Mouse (Mus musculus) liver, adult 2 months (tissue): ENCODE measurements at regions not wholly inside any gene's neighbourhood (a gene's known extent, or its start where the extent isn't known, plus 50 kb on each side); places are given as distances from the start of the nearest gene placed in this dataset.

Experiments
- CTCF ChIP-seq: fragments of 200-500 bp; IDR thresholded peaks from 2 replicates; pipeline ENCODE4 v1.5.1; 2011; ENCODE audit warnings: low read depth, low read length, control low read depth
- POLR2A ChIP-seq: fragments of 200-500 bp; IDR thresholded peaks from 2 replicates; pipeline ENCODE4 v1.6.1; 2011; ENCODE audit warnings: low read length, control low read depth; ENCODE audit not compliant: insufficient read depth; ENCODE audit errors: extremely low read depth

DNA sequence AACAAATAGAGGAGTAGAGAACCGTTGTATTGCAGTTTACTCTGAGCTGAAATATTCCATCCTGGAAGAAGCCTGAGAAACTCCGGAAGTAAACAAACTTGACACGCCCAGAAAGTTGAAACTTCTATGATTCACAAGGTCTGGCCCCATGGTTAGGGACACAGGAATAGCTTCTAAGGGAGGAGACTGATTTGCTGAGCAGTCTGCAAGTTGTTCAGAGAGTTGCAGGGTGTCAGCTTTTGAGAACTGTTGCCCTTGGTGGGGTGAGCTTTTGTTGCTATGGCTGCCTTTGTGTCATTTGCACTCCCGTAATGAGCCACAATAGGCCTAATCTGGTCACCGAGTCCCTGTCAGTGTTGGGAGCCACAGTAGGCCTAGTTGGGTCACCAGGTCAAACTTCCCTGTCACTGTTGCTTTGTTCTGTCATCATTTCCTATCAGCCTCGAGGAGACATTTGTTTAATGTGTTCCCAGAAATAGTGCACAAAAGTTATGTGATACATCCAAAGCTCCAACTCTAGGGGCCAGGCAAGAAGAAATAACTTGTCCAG lies 443.9 kb downstream of the 1810013L24Rik start:
- no peak for TF ChIP-seq CTCF
- TF ChIP-seq POLR2A: no peak
